Mouse (Mus musculus): ENCODE measurements around the gene Cdh23.

The Cdh23 gene

DNA sequence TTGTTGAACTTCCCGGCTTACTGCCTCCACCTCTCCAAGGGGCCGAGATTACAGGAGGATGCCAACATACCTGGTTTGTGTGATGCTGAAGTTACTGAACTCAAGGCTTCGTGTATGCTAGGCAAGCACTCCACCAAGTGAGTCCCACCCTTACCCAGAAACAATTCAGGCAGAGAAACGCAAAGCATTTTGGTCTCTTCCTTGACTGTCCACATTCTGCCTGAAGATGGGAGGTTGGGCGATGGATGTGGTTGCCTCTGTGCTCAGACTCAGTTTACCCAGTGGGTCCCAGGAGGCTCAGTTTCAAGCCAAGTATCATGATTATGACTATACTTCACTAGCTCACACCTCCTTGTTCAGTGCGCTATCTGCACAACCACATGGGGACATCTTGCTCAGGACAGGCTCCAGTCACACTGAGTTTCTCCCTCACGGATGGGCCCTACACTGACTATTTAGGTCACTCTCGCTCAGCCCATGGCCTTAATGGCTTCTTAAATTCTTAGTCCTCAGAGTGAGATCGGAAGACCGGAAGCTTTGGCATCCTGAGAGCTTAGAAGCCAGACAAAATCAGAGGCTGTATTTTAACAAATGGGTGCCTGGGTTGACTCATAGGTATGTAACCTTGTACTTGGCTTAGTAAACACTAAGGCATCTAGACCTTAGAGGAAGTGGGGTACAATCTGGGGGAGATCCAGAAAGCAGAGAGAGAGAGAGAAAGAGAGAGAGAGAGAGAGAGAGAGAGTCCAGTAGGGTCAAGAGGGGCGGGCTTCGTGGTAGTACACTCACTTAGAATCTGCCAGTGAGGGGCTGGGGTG is 118.2 kb downstream of the Cdh23 start:
- DNase-seq (ENCODE audit: low read depth, low spot score), result no peak

DNA sequence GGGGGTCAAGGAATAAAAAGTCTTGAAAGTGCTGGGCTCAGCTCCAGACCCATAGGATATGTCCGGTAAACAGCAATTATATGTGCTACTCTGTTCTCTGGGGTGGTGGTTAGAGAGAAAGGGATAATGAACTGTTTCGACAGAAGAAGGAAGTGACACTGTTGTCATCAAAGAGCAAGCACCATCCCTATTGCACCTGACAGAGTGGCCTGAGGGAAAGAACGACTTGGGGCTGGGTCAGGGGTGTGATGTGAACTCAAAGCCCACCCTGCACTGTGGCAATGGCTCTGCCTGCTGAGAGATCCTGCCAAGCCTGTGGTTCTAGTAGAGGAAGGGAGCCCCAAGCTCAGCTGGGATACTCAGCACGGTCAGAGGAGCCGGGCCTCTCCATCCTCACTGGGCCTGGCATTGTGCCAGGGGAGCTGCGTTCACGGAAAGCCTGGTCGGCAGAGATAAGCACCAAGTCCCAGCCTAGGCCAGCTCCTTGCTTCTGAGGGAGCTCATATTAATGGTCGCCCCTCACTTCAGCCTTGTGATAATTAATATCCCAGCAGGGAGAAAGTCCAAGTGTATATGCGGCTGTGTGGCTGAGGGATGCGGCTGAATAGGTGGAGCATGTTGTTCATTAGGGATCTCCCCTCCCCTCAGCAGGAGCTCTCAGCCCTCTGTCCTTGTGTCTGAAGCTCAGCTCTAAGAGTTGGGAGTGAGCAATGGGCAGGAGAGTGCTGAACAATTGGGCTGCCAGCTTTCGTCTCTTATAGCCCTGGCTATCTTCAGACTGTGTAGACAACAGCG is 119.0 kb downstream of the Cdh23 start:
- DNase-seq (ENCODE audit: low read depth, low spot score), result no peak

DNA sequence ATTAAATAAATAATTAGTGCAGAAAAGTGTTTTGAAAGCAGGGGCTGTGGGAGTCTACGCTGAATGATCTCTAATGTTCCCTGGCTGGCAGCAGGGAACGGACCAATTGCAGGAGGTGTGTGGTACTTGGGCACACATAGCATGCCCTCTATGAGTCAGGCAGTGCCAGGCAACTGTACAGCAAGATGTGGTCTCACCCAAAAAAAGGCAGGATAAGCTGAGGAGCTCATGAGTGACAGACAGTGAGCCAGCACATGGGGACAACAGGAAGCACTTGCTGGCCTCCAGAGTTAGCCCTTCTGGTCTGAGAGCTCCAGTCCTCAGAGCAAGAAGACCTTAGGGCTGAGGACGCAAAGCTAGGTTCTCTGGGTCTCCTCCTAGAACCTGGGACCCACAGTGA is 121.4 kb downstream of the Cdh23 start:
- DNase-seq (ENCODE audit: low read depth, low spot score), result no peak

DNA sequence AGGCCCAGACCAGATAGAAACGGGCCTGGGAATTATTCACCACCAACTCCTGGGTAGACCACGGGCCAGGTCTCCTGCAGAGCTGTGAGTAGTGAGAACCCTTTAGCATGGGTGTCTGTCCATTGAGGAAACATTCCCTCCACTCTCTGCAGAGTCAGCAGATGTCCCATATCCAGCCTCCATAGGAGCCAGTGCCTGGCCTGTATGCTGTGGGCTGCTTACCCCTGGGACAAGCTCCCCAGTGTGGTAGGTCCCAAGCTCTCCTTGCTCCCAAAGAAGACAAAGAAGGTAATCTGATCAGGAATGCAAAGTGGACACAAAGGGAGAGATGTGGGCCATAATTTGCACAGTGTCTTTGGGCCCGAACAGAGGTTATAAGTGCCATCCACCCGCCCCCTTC is 124.8 kb downstream of the Cdh23 start:
- no peak for DNase-seq (ENCODE audit: low read depth, low spot score)

DNA sequence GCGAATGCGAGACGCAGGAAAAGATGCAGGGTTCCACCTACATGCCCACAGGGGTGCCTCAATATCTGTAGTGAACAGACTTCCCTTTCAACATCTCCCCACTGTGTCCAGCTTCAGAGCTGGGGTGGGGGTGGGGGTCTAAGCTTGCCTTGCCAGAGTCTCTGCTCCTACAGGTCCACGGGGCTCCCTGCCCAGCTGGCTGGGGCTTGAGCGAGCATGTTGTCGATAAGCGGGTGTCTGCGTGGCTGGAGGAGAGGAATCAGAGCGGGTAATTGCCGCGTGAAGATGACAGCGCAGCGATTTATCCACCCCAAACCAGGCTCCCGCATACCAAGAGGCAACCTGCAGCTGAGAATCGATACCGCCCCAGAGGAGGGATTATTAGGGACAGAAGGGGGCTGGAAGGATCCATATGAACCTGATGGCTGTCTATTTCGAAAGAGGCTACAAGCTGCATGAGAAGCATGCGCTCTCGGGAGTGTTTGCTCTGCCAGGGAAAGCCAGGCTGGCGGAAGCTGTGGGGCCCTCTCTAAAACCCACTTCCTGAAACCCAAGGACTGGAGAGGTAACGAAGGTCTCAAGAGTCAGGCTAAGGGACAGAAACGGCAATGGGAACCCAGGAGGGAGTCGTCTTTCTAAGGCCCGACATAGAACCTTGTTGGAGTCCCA is 129.8 kb downstream of the Cdh23 start:
- no peak for DNase-seq (ENCODE audit: low read depth, low spot score)

DNA sequence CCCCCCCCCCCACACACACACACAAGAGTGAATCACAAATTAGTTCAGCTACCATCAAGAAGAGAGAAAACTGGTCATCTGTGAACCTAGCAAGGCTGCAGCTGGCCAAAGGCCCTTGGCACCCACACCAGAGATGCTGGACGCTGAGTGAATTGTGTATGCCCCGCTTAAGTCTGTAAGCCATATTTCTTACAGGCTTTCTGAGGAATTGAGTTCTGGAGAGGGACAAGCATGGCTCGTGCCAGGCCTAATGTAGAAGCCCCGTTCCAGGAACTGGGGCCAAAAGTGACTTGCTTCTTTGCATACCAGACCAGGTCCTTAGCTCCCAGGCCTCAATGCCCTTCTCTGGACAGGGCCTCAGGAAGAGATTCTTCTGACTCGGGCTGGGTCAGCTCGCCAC is 132.2 kb downstream of the Cdh23 start:
- DNase-seq (ENCODE audit: low read depth, low spot score), result no peak

DNA sequence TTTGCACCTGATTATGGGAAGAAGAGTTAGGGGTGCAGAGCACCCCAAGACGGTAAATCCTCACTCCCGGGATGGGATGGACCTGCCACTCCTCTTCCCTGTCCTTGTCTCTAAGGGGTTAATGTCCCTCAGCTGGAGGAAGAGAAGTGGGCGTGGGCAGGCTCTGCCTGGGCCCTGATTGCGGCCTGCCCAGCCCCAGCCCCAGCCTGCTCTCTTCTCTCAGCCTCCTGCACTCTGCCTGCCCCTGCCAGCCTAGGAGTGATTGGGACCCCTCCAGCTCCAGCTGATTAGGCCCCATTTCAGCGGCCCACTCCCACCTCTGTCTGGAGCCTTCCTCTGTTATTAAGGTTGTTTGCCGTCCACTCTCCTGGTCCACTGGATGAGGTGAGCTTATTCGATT is 133.3 kb downstream of the Cdh23 start:
- DNase-seq (ENCODE audit: low read depth, low spot score), result no peak

DNA sequence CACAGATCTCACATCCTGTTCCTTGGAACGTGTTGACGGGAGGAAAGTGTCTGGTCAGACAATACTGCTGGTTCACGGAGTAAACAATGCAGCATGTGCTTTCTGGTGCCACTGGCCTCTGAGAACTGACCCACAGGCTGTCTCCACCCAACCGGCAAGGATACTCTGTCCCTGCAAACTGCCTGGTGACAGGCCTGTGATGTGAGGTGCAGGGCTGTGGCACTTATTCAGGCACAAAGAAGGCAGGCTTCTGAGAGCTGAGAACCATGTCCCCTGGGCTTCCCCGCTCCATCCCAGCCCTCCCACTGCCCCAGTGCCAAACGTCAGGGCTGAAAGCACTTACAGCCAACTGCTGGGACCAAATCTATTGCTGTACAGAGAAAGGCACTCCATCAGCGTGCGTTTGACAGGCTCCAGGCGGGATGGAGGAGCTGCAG is 137.8 kb downstream of the Cdh23 start:
- no peak for DNase-seq (ENCODE audit: low read depth, low spot score)

DNA sequence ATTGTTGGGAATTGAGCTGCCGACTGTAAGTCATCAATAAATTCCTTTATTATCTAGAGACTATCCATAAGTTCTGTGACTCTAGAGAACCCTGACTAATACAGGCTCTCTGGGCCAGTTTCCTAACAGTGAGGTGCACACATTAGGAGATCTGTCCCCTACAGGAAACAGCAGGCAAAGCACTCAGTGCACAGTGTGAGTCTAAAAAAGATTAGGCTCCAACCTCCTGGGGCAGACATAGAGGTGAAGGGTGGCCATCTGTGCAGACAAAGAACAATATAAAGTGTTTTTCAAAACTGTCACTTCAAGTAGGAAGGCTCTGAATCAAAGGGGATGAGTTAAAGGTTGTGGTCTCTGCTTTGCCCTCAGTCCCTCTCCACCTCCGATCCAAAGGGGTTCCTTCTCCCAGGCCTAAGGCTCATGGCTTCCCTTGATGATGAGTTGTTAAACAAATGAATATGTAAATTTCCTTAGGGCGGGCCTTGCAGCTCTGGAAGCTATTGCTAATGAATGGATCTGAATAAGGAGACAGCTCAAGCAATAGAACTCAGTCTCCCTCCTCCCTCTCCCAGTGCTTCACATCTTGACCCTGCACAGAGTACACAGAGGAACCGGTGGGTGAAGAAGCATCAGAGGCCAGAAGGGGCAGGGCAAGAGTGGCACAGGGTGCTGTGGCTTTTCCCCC is 143.2 kb downstream of the Cdh23 start:
- DNase-seq (ENCODE audit: low read depth, low spot score), result no peak

DNA sequence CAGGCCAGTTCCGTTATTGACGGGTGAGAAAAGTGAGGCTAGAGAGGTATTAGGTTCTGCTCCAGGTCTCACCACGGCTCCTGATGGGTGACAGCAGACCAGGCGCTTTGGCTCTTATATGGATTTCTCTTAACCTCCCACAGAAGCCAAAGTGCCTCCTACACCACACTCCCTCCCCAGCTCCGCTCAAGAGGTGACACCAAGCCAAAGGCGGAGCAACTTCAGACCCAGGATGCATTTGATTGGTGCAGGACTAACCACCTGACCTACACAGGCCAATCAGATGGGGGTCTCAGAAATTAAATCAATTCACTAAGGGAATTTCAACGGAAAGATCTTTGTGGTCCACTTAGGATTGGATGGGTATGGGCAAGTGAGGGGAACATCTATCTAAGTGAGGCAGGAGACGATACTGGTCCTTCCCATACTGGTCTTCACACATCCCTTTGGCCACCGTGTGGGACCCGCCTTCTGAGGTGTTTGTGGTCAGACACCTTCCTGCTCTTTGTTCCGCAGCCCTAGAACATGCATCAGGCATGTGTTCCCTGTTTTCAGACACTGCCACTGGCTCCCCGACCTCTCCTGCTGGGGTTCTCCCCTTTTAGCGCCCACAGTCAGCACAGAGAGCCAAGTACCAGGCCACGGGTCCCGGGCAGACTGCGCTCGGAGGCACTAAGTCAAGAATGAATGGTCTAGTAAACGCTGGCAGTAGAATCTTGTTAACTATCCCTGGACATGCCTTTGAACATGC is 157.0 kb downstream of the Cdh23 start:
- DNase-seq (ENCODE audit: low read depth, low spot score), result no peak

DNA sequence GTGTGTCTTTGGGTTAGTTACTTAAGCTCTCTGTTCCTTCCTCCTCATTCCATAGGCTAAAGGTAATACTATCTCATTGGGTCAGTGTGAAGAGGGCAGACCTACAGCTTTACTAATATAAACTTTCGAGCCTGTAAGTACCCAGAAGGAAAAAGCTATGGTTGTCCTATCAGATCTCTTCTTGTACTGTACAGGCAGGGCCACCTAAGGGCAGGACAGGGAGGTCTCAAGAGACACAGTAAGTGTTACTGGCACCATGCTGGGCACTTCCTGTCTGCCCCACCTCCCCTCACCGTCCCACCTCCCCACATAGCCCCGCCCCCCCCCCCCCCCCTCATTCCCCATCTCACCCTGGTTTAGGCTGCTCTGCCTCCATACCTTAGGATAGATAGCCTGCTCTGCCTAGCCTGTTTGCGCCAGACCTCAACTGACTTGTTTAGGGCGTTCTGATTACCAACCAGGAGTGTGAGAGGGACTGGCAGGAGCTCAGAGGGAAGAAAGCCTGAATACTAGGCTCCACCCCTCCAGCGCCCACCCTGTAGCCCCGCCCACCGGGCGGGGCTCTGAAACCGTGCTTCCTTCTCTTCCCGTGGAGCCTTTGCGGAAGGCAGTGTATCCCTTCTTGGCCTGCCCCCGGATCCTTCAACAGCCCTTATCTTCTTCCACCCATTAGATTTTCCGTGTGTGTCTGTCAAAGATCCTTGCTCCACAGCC is 160.0 kb downstream of the Cdh23 start:
- DNase-seq (ENCODE audit: low read depth, low spot score), result no peak

DNA sequence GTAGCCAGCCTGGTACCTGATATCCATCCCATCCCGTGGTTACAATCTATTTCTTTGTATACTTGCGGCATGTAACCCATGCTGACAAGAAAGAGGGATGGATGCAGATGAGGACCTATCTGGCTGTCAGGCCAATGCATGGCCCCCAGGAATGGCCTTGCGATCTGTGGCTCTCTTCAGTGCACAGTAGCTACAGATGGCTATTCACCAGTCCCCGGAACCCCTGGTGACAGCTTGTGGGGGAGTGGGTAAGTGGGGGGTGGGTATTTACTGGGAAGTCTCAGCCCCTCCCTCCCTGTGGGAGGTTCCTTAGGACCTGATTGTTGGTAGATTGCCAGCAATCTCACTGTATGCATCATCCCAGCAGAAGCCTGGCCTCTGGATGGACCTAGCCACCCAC is 163.8 kb downstream of the Cdh23 start:
- no peak for DNase-seq (ENCODE audit: low read depth, low spot score)

DNA sequence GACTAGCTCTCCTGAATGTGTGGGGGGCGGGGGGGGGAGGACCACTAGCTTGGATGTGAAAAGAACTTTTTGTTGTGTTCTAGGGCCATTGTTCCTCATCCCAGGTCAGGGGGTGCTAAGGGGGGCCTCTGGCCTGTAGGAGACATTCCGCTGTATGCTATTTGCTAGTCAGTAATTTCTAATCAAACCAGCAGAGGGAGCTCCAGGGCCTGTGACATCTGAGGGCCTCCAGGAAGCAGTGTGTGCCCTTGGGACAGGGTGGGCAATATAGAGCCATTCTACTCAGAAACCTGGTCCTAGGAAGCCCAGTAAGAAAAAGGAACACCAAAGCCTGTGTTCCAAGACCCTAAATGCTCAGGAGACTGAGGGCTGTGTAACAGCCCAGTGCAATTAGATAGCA is 164.9 kb downstream of the Cdh23 start:
- no peak for DNase-seq (ENCODE audit: low read depth, low spot score)

DNA sequence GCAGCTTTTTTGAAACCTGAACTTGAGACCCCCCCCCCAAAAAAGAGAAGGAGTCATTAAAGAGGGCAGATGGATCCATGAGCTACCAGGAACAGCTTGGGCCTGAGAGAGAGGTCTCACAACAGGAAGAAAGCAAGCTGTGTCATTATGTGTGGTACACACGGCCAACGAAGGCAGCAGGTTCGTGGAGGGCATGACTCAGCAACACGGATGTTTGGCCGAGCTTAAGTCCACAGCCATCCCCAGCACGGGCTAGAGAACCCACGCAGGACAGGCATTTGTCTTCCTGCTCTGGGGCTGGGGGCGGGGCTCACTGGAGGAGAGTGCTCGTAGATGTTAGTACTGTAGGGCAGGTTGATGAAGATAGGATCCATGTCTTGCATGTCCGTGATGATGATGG is 165.7 kb downstream of the Cdh23 start:
- no peak for DNase-seq (ENCODE audit: low read depth, low spot score)

DNA sequence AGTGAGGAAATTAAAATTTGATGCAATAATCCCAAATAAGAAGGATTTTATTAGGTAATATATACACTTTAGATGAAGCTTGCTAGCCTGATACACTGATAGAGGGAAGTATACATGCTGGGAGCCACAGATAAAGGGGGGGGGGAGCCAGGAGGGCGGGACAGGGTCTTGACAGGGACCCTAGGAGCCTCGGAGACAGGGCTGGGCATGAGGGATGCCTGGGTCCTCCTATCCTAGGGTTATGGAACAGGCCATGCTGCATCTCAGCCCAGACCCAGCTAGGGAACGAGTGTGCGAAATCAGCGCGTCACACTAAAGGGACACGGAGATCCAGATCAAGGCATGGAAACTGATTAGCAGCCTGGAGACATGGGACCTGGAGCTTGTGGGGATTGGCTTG is 168.3 kb downstream of the Cdh23 start:
- DNase-seq (ENCODE audit: low read depth, low spot score), result no peak

DNA sequence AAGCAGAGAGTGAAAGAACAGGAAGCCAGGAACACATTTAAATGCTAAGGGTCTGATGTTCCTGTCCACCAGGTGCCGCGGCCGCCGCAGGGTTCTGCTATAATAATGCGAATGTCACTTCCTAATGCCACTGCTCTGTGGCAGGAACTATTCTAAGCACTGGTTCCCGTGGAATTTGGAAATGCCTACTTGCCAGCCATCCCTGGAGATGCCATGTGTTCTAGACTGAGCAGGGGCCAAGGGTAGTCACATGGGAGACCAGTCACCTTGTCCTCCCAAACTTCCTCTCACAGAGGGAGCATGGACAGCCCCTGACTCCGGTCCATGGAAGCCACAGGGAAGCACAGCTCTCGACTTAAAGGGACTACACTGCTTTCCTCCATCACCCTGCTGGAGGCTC is 171.2 kb downstream of the Cdh23 start:
- no peak for DNase-seq (ENCODE audit: low read depth, low spot score)

DNA sequence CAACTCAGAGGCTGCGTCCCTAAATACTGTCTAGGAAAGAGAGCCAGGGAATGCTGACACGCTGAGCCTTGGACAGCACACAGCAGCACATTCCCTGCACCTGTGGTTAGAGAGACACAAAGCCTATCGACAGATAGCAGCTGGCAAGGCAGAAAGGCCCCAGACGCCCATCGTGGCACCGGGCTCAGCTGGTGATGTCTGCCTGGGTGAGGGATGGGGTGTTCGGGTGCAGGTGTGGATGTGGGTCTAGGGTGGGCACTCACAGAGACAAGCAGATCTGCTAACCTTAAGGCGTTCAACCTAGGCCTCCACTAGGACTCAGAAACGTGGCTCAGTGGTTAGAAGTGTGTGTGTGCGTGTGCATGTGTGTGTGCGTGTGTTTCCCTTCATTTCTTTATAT is 180.0 kb downstream of the Cdh23 start:
- no peak for DNase-seq (ENCODE audit: low read depth, low spot score)

DNA sequence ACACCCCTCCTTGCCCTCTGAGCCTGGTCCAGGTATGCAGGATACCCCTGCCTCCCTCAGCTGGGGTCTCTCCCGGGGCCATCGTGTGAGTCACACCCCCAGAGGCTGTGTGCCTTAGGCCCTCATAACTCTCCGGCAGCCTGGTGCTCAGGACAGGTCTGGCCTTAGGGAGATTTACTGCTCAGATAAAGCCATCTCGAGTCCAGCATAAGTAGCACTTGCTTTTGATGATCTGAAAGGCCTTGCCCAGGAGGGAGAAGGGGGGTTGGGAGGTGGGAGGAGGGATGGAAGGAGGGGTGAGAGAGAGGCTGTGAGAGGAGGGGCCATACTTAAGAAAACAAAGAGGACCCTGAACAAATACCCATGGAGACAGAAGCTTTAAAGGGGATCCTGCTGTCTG is 197.8 kb downstream of the Cdh23 start:
- no peak for DNase-seq (ENCODE audit: low read depth, low spot score)

DNA sequence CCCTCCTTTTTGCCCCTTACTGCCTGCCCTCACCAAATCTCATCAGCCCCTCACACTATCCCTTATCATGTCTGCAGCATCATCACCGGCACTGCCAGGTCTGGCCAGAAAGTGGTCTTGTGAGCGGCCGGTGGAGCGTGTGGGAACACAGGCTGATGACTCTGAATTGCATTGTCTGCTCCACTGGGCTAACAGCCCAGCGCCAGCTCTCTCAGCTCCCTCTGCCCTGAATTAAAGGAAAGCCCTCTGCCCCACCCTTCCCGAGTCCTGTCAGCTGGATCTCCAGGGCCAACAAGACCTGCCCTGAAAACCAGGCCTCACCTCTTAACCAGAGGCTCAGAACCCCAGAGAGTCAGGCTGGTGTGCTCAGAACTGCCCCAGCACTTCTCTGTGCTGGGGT is 201.2 kb downstream of the Cdh23 start:
- no peak for DNase-seq (ENCODE audit: low read depth, low spot score)

DNA sequence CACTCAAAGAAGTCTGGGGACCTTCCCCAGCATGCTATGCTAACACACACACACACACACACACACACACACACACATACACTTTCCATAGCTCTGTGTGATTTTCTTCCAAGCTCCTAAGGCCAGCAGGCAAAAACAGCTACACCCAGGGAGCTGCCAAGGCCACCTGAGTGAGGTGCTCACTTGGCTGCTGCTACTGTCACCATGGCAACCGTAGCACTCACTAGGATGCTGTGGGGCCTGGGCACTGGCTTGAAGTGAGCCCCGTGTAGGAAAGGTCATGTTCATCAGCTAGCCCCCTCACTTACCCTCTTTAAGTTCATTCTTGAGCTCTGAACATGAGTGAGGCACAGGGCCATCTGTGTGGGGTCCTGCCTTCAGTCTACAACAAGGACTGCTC is 204.8 kb downstream of the Cdh23 start:
- DNase-seq (ENCODE audit: low read depth, low spot score), result no peak

DNA sequence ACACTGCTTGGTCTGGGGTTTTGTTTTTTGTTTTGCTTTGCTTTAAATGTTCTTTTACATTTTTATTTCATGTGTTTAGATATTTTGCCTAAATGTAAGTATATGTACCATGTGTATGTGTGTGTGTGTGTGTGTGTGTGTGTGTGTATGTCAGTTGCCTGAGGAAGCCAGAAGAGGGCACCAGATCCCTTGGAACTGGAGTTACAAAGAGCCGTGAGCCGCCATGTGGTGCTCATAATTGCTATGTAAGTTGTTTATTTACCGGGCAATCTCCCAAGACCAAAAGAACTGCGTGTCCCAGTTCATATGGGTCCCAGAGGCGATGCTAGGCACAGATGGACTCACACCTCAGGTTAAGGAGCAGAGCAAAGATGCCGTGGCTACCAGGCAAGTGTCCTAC is 214.9 kb downstream of the Cdh23 start:
- no peak for DNase-seq (ENCODE audit: low read depth, low spot score)
